Mouse (Mus musculus) right cerebral cortex, postnatal 4 days (tissue): ENCODE results near the gene Enah.

Source experiments
- DNase-seq: peaks from one replicate; pipeline ENCODE4 v3.0.0-alpha.2; 2022

Enah gene

GRCm38 (mm10) chr1:181957736-181958135 is 62.1 kb downstream of the Enah start:
- DNase-seq, result no peak

DNA sequence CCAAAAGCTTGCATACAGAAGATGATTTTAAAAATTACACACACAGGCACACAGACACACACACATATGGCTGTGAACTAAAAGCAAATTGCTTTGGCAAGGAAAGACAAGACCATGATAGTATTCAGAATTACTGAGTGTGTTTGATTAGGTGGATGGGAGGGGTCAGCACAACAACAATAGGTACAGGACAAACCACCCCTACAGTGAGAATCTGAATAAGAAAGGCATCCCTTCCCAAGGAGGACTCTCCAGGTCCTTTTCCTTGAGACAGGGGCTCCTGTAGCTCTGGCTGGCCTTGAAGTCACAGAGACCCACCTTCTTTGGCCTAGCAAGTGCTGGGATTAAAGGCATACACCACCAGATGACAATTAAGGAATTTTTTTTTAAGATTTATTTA is 66.2 kb downstream of the Enah start:
- no peak for DNase-seq

- no peak for DNase-seq
These were observed 68.5 kb downstream of the Enah start for GRCm38 (mm10) chr1:181951266-181951665.

- DNase-seq, result no peak
These were observed 69.1 kb downstream of the Enah start for GRCm38 (mm10) chr1:181950721-181951120.

GRCm38 (mm10) chr1:181948191-181948590 is 71.6 kb downstream of the Enah start:
- no peak for DNase-seq

DNA sequence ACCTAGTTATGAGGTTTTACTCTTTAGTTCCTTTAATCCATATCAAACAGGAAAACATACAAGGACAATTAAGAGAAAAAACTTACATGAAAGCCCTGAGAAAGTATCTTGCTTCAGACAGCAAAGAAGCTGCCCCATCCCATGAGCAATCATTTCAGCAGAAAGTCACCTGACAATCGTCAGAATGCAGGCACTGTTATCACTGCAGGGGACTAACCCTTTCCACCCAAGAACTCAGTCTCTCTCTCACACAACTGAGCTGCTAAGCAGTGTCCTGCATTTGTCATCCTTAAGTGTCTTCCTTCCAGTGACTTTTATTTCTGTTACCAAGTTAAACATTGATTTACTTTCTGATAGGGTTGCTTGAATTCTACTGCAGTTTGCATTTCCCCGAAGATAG is 82.7 kb downstream of the Enah start:
- DNase-seq, result no peak

- DNase-seq, result no peak
These were observed 91.4 kb downstream of the Enah start for GRCm38 (mm10) chr1:181928388-181928787.

DNA sequence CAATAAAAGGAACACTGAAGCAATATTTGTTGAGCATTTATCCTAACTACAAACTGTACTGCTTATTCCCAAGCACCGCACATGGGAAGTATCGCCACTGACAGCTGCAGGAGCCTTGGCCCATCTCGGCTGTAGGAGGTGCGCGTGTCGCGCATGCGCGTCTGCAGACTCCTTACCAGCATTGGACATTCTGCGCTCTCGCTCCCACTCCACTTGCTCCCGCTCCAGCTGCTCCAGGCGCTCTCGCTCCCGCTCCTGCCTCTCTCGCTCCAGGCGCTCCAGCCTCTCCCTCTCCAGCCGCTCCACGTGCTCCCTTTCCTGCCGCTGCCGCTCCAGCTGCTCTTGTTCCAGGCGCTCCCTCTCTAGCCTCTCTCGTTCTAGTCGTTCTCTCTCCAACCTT is 96.4 kb downstream of the Enah start:
- DNase-seq, result peak; percentile 12

DNA sequence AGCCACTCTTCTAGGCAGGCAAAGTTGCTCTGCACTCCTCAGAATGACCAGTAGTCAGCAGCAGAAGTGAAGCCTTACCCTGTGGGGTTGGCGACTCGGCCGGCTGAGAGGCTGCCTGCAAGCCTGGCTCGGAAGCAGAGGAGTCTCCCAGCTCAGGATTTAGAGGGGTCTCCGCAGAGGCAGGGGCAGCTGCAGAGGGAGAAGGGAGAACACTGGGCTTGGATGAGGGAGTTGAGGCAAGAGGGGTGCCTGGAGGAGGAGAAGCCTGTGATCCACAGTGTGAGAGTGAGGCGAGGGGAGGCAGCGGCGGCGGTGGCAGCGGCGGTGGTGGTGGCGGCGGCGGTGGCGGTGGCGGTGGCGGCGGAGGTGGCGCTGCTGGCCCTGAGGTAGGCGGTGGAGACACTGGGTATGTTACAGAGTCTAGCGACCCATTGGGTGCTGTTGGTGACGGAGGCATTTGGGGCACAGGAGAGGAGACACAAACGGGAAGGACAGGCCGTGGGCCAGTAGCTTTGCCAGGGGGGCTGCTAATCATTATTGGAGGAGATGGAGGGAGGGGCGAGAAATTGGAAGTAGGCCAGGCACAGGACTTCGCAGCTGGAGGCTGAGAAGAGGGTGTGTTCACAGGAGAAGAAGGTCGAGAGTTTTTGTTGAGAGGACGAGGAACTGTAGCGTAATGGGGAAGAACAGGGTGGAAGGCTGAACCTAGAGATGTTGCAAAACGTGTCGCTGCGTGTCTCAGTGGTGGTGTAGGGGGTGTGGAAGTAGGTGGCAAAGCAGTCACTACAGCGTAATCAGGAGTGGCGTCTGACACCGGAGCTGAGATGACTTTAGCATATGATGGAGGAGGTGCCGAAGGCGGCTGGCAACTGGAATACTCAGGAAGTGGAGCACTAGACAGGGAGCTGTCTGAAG is 98.0 kb downstream of the Enah start:
- no peak for DNase-seq

DNA sequence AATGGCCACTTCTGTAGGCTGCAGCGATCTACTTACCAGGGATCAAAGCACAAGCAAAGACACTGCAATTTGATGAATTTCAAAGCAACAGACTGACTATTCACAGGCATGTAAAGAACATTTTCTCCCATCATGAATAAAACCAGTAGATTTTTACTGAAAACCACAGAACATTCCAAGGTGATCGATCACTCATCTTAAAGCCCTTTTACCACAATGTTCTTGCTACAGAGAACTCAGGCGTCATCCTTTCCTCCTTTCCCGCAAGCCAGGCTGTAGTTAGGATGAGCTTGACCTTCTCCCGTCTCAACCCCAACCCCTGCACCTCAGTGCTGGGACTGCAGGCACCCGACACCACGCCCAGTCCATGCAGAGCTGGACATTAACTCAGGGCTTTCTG is 107.9 kb downstream of the Enah start:
- no peak for DNase-seq

GRCm38 (mm10) chr1:181901706-181902373 is 118.0 kb downstream of the Enah start:
- no peak for DNase-seq

DNA sequence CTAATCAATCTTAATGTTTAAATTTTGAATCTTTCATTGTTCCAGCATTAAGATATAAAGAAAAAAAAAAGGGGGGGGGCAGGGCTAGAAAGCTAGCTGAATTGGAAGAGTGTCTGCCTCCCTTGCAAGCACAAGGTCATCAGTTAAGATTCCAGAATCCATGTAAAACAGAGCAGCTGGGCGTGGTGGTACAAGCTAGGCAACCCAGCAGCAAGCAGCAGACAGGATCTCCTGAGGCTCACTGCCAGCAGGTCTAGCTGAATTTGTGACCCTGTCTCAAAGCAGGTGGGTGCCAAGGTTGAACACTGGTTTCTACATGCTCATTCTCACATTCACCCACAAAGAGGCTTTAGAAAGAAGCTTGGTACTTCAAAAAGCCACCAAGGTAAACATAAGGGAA is 118.9 kb downstream of the Enah start:
- no peak for DNase-seq

DNA sequence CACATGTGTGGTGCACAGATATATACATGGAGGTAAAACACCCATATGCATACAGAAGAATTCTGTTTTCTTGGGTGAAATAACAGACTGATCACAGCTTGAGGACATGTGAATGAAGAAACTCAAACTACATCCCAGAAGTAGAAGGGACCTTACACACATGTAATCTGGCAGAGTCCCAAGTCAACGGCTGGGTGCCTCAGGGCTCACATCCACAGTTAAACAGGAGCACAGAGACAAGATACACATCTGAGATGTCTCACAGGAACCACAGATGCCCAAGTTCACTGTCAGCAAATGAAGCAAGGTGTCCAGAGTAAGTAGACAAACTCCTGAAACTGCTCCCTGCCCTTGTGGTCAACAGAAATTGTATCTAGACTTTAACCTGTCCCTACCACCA is 120.8 kb downstream of the Enah start:
- DNase-seq, result no peak

GRCm38 (mm10) chr1:181896991-181897390 is 122.8 kb downstream of the Enah start:
- no peak for DNase-seq

DNA sequence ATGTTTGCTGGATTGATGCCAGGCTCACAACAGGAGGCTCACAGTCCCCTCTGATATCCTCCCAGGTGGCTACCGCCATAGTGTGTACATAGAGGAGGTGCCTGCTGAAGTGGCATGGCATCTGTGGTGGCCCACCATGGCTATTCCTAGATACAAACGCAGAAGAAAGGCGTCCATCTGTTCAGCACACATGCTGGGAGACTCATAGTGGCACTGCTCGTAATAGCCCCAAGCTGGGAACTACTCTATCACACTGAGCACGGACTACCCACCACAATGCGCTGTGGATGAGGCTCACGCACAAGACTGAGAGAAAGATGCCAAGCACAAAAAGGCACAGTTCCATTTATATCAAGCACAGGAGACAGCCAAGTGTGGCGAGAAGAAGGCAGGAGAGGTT is 126.1 kb downstream of the Enah start:
- DNase-seq, result peak; percentile 41

- DNase-seq, result no peak
These were observed 130.1 kb downstream of the Enah start for GRCm38 (mm10) chr1:181889670-181890069.

DNA sequence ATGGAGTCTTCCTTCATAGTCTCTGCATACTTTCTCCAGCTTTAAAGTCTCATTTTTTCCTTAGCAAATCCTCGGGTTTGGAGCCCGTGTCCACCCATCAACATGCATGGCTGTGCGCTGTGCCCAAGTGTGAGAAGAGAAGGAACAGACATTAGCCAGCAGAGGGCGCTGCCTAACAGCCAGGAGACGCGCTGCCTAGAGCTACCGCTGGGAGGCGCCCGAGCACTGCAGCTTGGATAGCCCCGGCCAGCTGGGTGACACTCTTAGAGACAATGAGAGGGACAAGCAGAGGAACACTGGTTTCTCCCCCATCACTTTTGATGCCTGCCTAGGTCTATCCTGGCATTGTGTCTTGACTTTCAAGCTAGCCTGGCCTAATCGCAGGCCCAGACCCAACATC is 131.0 kb downstream of the Enah start:
- peak; percentile 95 for DNase-seq

- DNase-seq, result peak; percentile 66
These were observed 138.3 kb downstream of the Enah start for GRCm38 (mm10) chr1:181881532-181881931.

DNA sequence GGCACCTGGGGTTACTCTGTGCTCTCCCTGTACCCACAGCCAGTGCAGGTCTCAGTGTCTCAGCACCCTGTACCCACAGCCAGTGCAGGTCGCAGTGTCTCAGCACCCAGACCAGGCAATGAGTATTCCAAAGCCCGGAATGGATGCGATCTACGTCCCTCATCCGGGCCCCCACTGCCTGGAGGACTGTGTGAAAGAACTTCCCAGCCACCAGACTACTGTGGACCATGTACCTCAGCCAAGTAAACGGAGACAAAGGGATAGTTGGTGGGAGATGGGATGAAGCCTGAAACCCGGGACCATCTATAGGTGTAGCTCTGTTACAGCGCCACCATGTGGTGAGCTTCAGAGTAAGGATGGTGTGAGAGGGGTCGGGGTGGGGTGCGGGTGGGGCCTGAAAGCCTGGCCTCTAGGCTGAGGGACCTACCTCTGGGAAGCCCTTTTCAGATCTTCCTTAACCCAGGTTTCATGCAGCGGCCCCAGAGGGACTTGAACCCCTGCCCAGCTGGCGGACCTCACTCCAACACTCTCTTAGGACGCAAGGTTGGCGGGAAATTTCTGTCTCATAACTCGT is 139.0 kb downstream of the Enah start:
- no peak for DNase-seq

DNA sequence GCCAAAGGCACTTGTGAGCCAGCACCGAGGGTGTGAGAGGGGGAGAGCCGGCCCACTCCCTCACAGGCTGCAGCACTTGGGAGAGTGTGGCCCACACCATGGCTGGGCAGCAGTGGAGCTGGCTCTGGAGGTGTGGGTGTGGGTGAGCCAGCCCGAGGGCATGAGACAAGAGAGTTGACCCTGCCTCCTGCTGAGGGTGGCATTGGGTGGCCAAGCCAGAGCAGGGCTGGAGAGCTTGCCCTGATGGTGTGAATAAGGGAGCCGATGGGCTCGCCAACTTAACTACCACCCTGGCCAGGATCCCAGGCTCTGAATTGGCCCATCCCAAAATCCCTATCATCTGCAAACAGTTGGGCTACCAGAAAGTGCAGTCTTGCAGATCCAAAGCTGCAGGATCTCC is 141.4 kb downstream of the Enah start:
- no peak for DNase-seq

DNA sequence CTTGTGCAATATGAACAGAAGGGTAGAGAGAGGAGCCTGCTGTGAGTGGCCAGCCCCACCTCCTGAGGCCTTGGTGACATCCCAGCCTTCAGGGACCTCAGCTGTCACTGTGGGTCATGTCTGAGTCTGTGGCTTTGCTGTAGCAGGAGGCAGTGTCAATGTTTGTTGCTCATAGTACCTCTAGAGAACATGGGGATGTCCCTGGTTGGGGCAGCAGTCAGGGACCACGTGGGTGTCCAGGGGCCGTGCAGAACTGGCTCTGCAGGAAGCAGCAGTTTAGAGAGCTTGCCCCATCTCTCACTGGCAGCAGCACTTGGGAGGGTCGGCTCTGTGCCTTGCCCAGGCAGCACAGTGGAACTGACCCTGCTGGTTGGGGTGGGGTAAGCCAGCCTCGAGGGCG is 142.7 kb downstream of the Enah start:
- DNase-seq, result no peak

- DNase-seq, result no peak
These were observed 143.1 kb downstream of the Enah start for GRCm38 (mm10) chr1:181876656-181877055.

GRCm38 (mm10) chr1:181873086-181873920 is 146.5 kb downstream of the Enah start:
- no peak for DNase-seq
